Mouse (Mus musculus): Measurements from ENCODE around the gene Agt.
A peak's percentile ranks its signal among the peaks of the same experiment; 100 is the strongest.

The Agt gene

GRCm38 (mm10) chr8:124551011-124551661 is 18.4 kb downstream of the Agt start:
- DNase-seq (ENCODE audit: low spot score), result no peak

GRCm38 (mm10) chr8:124548187-124548586 is 21.3 kb downstream of the Agt start:
- DNase-seq (ENCODE audit: low spot score), result no peak

GRCm38 (mm10) chr8:124547269-124547668 is 22.2 kb downstream of the Agt start:
- DNase-seq (ENCODE audit: low spot score), result no peak

GRCm38 (mm10) chr8:124546815-124547214 is 22.7 kb downstream of the Agt start:
- no peak for DNase-seq (ENCODE audit: low spot score)

- no peak for DNase-seq (ENCODE audit: low spot score)
Observed at GRCm38 (mm10) chr8:124546371-124546770, 23.1 kb downstream of the Agt start.

GRCm38 (mm10) chr8:124543272-124543671 is 26.2 kb downstream of the Agt start:
- no peak for DNase-seq (ENCODE audit: low spot score)

GRCm38 (mm10) chr8:124542001-124542400 is 27.5 kb downstream of the Agt start:
- no peak for DNase-seq (ENCODE audit: low spot score)

- DNase-seq (ENCODE audit: low spot score), result no peak
Observed at GRCm38 (mm10) chr8:124540906-124541305, 28.6 kb downstream of the Agt start.

GRCm38 (mm10) chr8:124535451-124535850 is 34.1 kb downstream of the Agt start:
- DNase-seq (ENCODE audit: low spot score), result no peak

- DNase-seq (ENCODE audit: low spot score), result no peak
Observed at GRCm38 (mm10) chr8:124532626-124533025, 36.9 kb downstream of the Agt start.

- DNase-seq (ENCODE audit: low spot score), result no peak
Observed at GRCm38 (mm10) chr8:124530996-124531395, 38.5 kb downstream of the Agt start.

GRCm38 (mm10) chr8:124530556-124530955 is 39.0 kb downstream of the Agt start:
- DNase-seq (ENCODE audit: low spot score), result no peak

- no peak for DNase-seq (ENCODE audit: low spot score)
Observed at GRCm38 (mm10) chr8:124530076-124530475, 39.4 kb downstream of the Agt start.

GRCm38 (mm10) chr8:124526261-124526660 is 43.2 kb downstream of the Agt start:
- DNase-seq (ENCODE audit: low spot score), result no peak

GRCm38 (mm10) chr8:124521946-124522345 is 47.6 kb downstream of the Agt start:
- no peak for DNase-seq (ENCODE audit: low spot score)

- peak; percentile 90 for DNase-seq (ENCODE audit: low spot score)
Observed at GRCm38 (mm10) chr8:124520249-124521080, 49.0 kb downstream of the Agt start, which contains the start of gene Cog2. Cog2 (plus strand) TSS chr8:124520767.

- no peak for DNase-seq (ENCODE audit: low spot score)
Observed at GRCm38 (mm10) chr8:124517142-124517541, 52.4 kb downstream of the Agt start.

GRCm38 (mm10) chr8:124516525-124516924 is 53.0 kb downstream of the Agt start:
- DNase-seq (ENCODE audit: low spot score), result no peak

GRCm38 (mm10) chr8:124516039-124516438 is 53.5 kb downstream of the Agt start:
- no peak for DNase-seq (ENCODE audit: low spot score)

- no peak for DNase-seq (ENCODE audit: low spot score)
Observed at GRCm38 (mm10) chr8:124509156-124509555, 60.4 kb downstream of the Agt start.

GRCm38 (mm10) chr8:124508321-124508695 is 61.2 kb downstream of the Agt start:
- DNase-seq (ENCODE audit: low spot score), result no peak

GRCm38 (mm10) chr8:124507572-124508320 is 61.8 kb downstream of the Agt start:
- no peak for DNase-seq (ENCODE audit: low spot score)

Measured in testis, postnatal 14 days (tissue).